In the genomic region with DNA sequence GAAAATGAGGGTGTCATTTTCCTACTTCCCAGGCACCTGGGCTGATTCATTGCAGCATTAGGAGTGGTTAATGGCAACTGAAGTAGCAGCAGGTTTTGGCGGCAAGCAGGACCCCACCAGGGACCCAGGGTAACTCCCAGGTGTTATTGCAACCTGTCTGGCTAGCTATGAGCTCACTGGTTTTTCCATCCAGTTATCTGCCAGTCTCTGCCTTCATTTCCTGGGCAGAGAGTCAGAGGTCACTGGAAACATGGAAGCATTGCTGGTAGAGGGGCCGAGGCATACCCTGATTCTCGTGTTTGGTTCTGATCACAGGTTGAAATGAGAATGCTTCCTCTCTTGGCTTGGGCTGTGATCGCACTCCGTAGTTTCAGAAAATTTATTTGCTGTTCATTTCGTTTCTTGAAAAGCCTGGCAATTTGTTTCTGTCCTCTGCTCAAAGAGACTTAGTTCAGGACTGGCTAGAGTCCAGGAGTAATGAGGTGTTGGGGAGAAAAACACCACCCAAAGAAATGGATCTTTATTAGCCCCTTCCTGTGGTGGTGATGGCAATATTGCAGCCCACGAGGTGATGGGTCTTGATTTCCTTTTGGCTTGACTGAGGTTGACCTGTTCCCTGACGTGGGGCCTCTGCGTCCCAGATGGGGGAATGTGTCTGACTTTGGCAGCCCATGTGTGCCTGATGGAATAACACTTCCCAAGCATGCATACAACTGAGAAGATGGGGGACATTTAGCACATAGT, we compare ENCODE assay signal across 25 mouse cellular contexts.
DNase-seq lines count a peak whose midpoint lies in the region; ATAC-seq and TF ChIP-seq lines count a peak whose summit lies in the region.
"Had no signal": no experiment of that assay in that cellular context is flagged by ENCODE, and none has a peak within 500 bp of the region (broad histone marks: within the 10 kb centered on the region; RNA-seq: fewer than 3 reads in every experiment).

No protein-coding gene starts in this region.

- no peaks in the 10 kb centered on the region for H3K27me3 ChIP-seq in embryonic facial prominence, embryonic 14.5 days (replicated peaks; ENCODE audit: control insufficient read depth, insufficient read depth, low read length)
- peaks cover 17% of the 10 kb centered on the region for H3K27me3 ChIP-seq in embryonic facial prominence, embryonic 10.5 days (replicated peaks; ENCODE audit: low read depth, poor library complexity, severe bottlenecking)
- H3K27me3 ChIP-seq in limb, embryonic 12.5 days, result no peaks in the 10 kb centered on the region
- no peaks in the 10 kb centered on the region for H3K27me3 ChIP-seq in lung, postnatal 0 days (replicated peaks; ENCODE audit: insufficient read depth, low read length)
- H3K27me3 ChIP-seq: embryonic facial prominence, embryonic 13.5 days; liver, embryonic 15.5 days; neural tube, embryonic 15.5 days had no signal

- no peak overlapping the region for H3K4me2 ChIP-seq in embryonic facial prominence, embryonic 14.5 days (ENCODE audit: low read depth, low read length)
- H3K4me2 ChIP-seq in limb, embryonic 12.5 days, result 0 out of 2 replicates have a peak overlapping the region, but pooled peaks have one; percentile 6
- H3K4me2 ChIP-seq in lung, postnatal 0 days (replicated peaks; ENCODE audit: low read depth, low read length), result no peak overlapping the region
- H3K4me2 ChIP-seq: embryonic facial prominence, embryonic 13.5 days; hindbrain, embryonic 13.5 days; liver, embryonic 15.5 days; midbrain, embryonic 11.5 days; neural tube, embryonic 15.5 days had no signal

- no peaks in the 10 kb centered on the region for H3K9me3 ChIP-seq in embryonic facial prominence, embryonic 14.5 days (ENCODE audit: control insufficient read depth, low read length)
- no peaks in the 10 kb centered on the region for H3K9me3 ChIP-seq in embryonic facial prominence, embryonic 10.5 days
- H3K9me3 ChIP-seq in limb, embryonic 12.5 days, result no peaks in the 10 kb centered on the region
- H3K9me3 ChIP-seq in lung, postnatal 0 days (ENCODE audit: low read length), result no peaks in the 10 kb centered on the region
- H3K9me3 ChIP-seq: embryonic facial prominence, embryonic 13.5 days; hindbrain, embryonic 13.5 days; liver, embryonic 15.5 days; neural tube, embryonic 15.5 days had no signal

- H3K4me1 ChIP-seq in embryonic facial prominence, embryonic 14.5 days (ENCODE audit: control insufficient read depth, insufficient read depth, low read length), result peaks cover 13% of the 10 kb centered on the region
- peaks cover 26% of the 10 kb centered on the region for H3K4me1 ChIP-seq in embryonic facial prominence, embryonic 10.5 days
- peaks cover 45% of the 10 kb centered on the region for H3K4me1 ChIP-seq in limb, embryonic 12.5 days (replicated peaks)
- H3K4me1 ChIP-seq in lung, postnatal 0 days (ENCODE audit: insufficient read depth, low read depth, low read length), result no peaks in the 10 kb centered on the region
- H3K4me1 ChIP-seq: liver, embryonic 15.5 days had no signal

- 68% methylated on average over 9 of the region's 9 CpGs for WGBS in embryonic facial prominence, embryonic 14.5 days
- 83% methylated on average over 9 of the region's 9 CpGs for WGBS in embryonic facial prominence, embryonic 10.5 days
- WGBS in limb, embryonic 12.5 days, result 28% methylated on average over 9 of the region's 9 CpGs
- WGBS in lung, postnatal 0 days, result 58% methylated on average over 9 of the region's 9 CpGs

- TF ChIP-seq EP300 in lung, postnatal 0 days (IDR thresholded peaks at IDR 0.05), result peak; percentile 73; the same call in 1 of the 2 replicates

- no peaks in the 10 kb centered on the region for H3K36me3 ChIP-seq in embryonic facial prominence, embryonic 14.5 days (ENCODE audit: control insufficient read depth, insufficient read depth, low read length)
- no peaks in the 10 kb centered on the region for H3K36me3 ChIP-seq in embryonic facial prominence, embryonic 10.5 days (replicated peaks)
- no peaks in the 10 kb centered on the region for H3K36me3 ChIP-seq in limb, embryonic 12.5 days
- H3K36me3 ChIP-seq in lung, postnatal 0 days (ENCODE audit: insufficient read depth, low read length), result no peaks in the 10 kb centered on the region
- H3K36me3 ChIP-seq: embryonic facial prominence, embryonic 13.5 days; hindbrain, embryonic 13.5 days; liver, embryonic 15.5 days; neural tube, embryonic 15.5 days had no signal

- DNase-seq in embryonic facial prominence, embryonic 14.5 days (ENCODE audit: low spot score), result peak; percentile 6
- DNase-seq in embryonic facial prominence, embryonic 10.5 days (ENCODE audit: low spot score), result no peak
- peak; percentile 66 for DNase-seq in lung, postnatal 0 days (ENCODE audit: low spot score)
- DNase-seq in adrenal gland, postnatal 25 days, result no peak
- no peak for DNase-seq in kidney, postnatal 36 days
- DNase-seq in heart, adult 18-20 months, result no peak
- DNase-seq: adrenal gland, postnatal 14 days; cerebellum, adult 9-10 months; gastrocnemius, postnatal 10 days; heart, adult 2 months; heart, postnatal 36 days; kidney, adult 18-20 months; layer of hippocampus, adult 9-11 months; liver; thymus, adult 2 months; thymus, postnatal 4 days had no signal

- H3K9ac ChIP-seq in embryonic facial prominence, embryonic 14.5 days (ENCODE audit: low read depth, low read length), result no peak overlapping the region
- H3K9ac ChIP-seq in limb, embryonic 12.5 days (replicated peaks), result no peak overlapping the region
- no peak overlapping the region for H3K9ac ChIP-seq in lung, postnatal 0 days (replicated peaks; ENCODE audit: low read depth)
- H3K9ac ChIP-seq: embryonic facial prominence, embryonic 13.5 days; hindbrain, embryonic 13.5 days; liver, embryonic 15.5 days; neural tube, embryonic 15.5 days had no signal

- no peak for TF ChIP-seq CTCF in lung, postnatal 0 days (IDR thresholded peaks at IDR 0.05)

- ATAC-seq in embryonic facial prominence, embryonic 14.5 days (ENCODE audit: low read depth), result no peak
- ATAC-seq in limb, embryonic 12.5 days (ENCODE audit: insufficient number of reproducible peaks, insufficient read depth, low FRiP score, low TSS enrichment, low read depth), result peak; percentile 58; the same call in 1 of the 2 replicates
- peak; percentile 75 for ATAC-seq in lung, postnatal 0 days
- ATAC-seq: forebrain, embryonic 14.5 days had no signal

- H3K4me3 ChIP-seq in embryonic facial prominence, embryonic 14.5 days (ENCODE audit: low read depth, low read length), result no peak overlapping the region
- H3K4me3 ChIP-seq in embryonic facial prominence, embryonic 10.5 days, result no peak overlapping the region
- H3K4me3 ChIP-seq in limb, embryonic 12.5 days (replicated peaks), result no peak overlapping the region
- no peak overlapping the region for H3K4me3 ChIP-seq in lung, postnatal 0 days (ENCODE audit: low read depth, low read length)
- H3K4me3 ChIP-seq: embryonic facial prominence, embryonic 13.5 days; heart, adult 2 months; hindbrain, embryonic 13.5 days; left cerebral cortex, adult 2 months; liver, embryonic 15.5 days; neural tube, embryonic 15.5 days had no signal

- no peak overlapping the region for H3K27ac ChIP-seq in embryonic facial prominence, embryonic 14.5 days (replicated peaks; ENCODE audit: low read depth, low read length)
- no peak overlapping the region for H3K27ac ChIP-seq in embryonic facial prominence, embryonic 10.5 days (replicated peaks)
- H3K27ac ChIP-seq in limb, embryonic 12.5 days, result peak overlapping the region; percentile 72
- H3K27ac ChIP-seq in lung, postnatal 0 days (ENCODE audit: low read length), result no peak overlapping the region
- H3K27ac ChIP-seq: embryonic facial prominence, embryonic 13.5 days; heart, adult 2 months; hindbrain, embryonic 13.5 days; left cerebral cortex, adult 2 months; liver, embryonic 15.5 days; neural tube, embryonic 15.5 days; stomach, postnatal 0 days had no signal

Comparison
In these comparisons a context has a peak if more than half of its experiments do, and no peak if none do; other contexts are left out.
1. DNase-seq: peak in embryonic facial prominence, embryonic 14.5 days (single experiment) and lung, postnatal 0 days (single experiment); none in embryonic facial prominence, embryonic 10.5 days (single experiment), adrenal gland, postnatal 25 days (single experiment), kidney, postnatal 36 days (0 of 2) and heart, adult 18-20 months (0 of 2).